Mouse (Mus musculus): Measurements from ENCODE around the gene Wdr6. TPM values are rescaled to one million over a fixed set of nuclear protein-coding genes. Genes with fewer than 3 reads are reported as not detected.

Gene Wdr6
- polyA plus RNA-seq, 1 experiment from 2014 or later: 326 TPM

- no peak overlapping the region for H3K27ac ChIP-seq (ENCODE audit: low read depth, low read length)
- H3K4me1 ChIP-seq (ENCODE audit: control insufficient read depth, insufficient read depth, low read depth, low read length): peaks cover 31% of the 10 kb centered on the region
- peak overlapping the region; percentile 99 for H3K4me2 ChIP-seq (ENCODE audit: low read length)
- no peaks in the 10 kb centered on the region for H3K9me3 ChIP-seq (ENCODE audit: control insufficient read depth, low read length)
- H3K4me3 ChIP-seq (ENCODE audit: low read length): peak overlapping the region; percentile 86; the same call in 1 of the 2 replicates
- no peak overlapping the region for H3K9ac ChIP-seq (ENCODE audit: low read depth, low read length)
- H3K36me3 ChIP-seq (ENCODE audit: control insufficient read depth, insufficient read depth, low read length): peaks cover 41% of the 10 kb centered on the region
- no peaks in the 10 kb centered on the region for H3K27me3 ChIP-seq (replicated peaks; ENCODE audit: control insufficient read depth, insufficient read depth, low read length)
- ATAC-seq: no peak
- WGBS: 85% methylated on average over 17 of the region's 17 CpGs
These were observed 10.0 kb downstream of the Wdr6 start for GRCm38 (mm10) chr9:108568511-108568921.

GRCm38 (mm10) chr9:108567931-108568419, 10.6 kb downstream of the Wdr6 start:
- Histone ChIP-seq H3K4me1 (ENCODE audit: control insufficient read depth, insufficient read depth, low read depth, low read length) (peaks cover 31% of the 10 kb centered on the region), H3K9me3 (ENCODE audit: control insufficient read depth, low read length) (no peaks in the 10 kb centered on the region), H3K9ac (ENCODE audit: low read depth, low read length) (peak overlapping the region; percentile 95), H3K36me3 (ENCODE audit: control insufficient read depth, insufficient read depth, low read length) (peaks cover 38% of the 10 kb centered on the region), H3K27ac (ENCODE audit: low read depth, low read length) (peak overlapping the region; percentile 98), H3K4me2 (ENCODE audit: low read length) (peak overlapping the region; percentile 99), H3K4me3 (ENCODE audit: low read length) (peak overlapping the region; percentile 86), H3K27me3 (replicated peaks; ENCODE audit: control insufficient read depth, insufficient read depth, low read length) (no peaks in the 10 kb centered on the region)
- 14% methylated on average over 18 of the region's 18 CpGs for WGBS
- no peak for ATAC-seq

- H3K36me3 ChIP-seq (ENCODE audit: control insufficient read depth, insufficient read depth, low read length): peaks cover 32% of the 10 kb centered on the region
- H3K9ac ChIP-seq (ENCODE audit: low read depth, low read length): peak within 1 kb of the TSS; percentile 95
- WGBS: under 1% methylated on average over 62 of the region's 73 CpGs
- H3K4me3 ChIP-seq (ENCODE audit: low read length): peak within 1 kb of the TSS; percentile 86
- peak within 1 kb of the TSS; percentile 99 for H3K4me2 ChIP-seq (ENCODE audit: low read length)
- no peaks in the 10 kb centered on the region for H3K9me3 ChIP-seq (ENCODE audit: control insufficient read depth, low read length)
- ATAC-seq: peak; percentile 88
- H3K27ac ChIP-seq (ENCODE audit: low read depth, low read length): peak within 1 kb of the TSS; percentile 98
- H3K4me1 ChIP-seq (ENCODE audit: control insufficient read depth, insufficient read depth, low read depth, low read length): peaks cover 35% of the 10 kb centered on the region
- H3K27me3 ChIP-seq (replicated peaks; ENCODE audit: control insufficient read depth, insufficient read depth, low read length): no peaks in the 10 kb centered on the region
These were observed 11.4 kb downstream of the Wdr6 start, which contains the start of gene Ndufaf3 for GRCm38 (mm10) chr9:108566815-108567776. Gene Ndufaf3, minus strand, starts transcription at chr9:108567434.

GRCm38 (mm10) chr9:108565881-108566814, 12.4 kb downstream of the Wdr6 start:
- peak overlapping the region; percentile 86 for H3K4me3 ChIP-seq (ENCODE audit: low read length)
- H3K4me2 ChIP-seq (ENCODE audit: low read length): peak overlapping the region; percentile 99
- peaks cover 23% of the 10 kb centered on the region for H3K36me3 ChIP-seq (ENCODE audit: control insufficient read depth, insufficient read depth, low read length)
- no peaks in the 10 kb centered on the region for H3K9me3 ChIP-seq (ENCODE audit: control insufficient read depth, low read length)
- peak overlapping the region; percentile 95 for H3K9ac ChIP-seq (ENCODE audit: low read depth, low read length)
- WGBS: 11% methylated on average over 35 of the region's 35 CpGs
- H3K27me3 ChIP-seq (replicated peaks; ENCODE audit: control insufficient read depth, insufficient read depth, low read length): no peaks in the 10 kb centered on the region
- peaks cover 42% of the 10 kb centered on the region for H3K4me1 ChIP-seq (ENCODE audit: control insufficient read depth, insufficient read depth, low read depth, low read length)
- no peak for ATAC-seq
- H3K27ac ChIP-seq (ENCODE audit: low read depth, low read length): peak overlapping the region; percentile 98

GRCm38 (mm10) chr9:108564131-108564530, 14.4 kb downstream of the Wdr6 start:
- peaks cover 23% of the 10 kb centered on the region for H3K36me3 ChIP-seq (ENCODE audit: control insufficient read depth, insufficient read depth, low read length)

GRCm38 (mm10) chr9:108563671-108564070, 14.9 kb downstream of the Wdr6 start:
- no peaks in the 10 kb centered on the region for H3K27me3 ChIP-seq (replicated peaks; ENCODE audit: control insufficient read depth, insufficient read depth, low read length)
- H3K27ac ChIP-seq (ENCODE audit: low read depth, low read length): no peak overlapping the region
- no peak overlapping the region for H3K4me2 ChIP-seq (ENCODE audit: low read length)
- no peaks in the 10 kb centered on the region for H3K9me3 ChIP-seq (ENCODE audit: control insufficient read depth, low read length)
- no peak for ATAC-seq
- H3K4me1 ChIP-seq (ENCODE audit: control insufficient read depth, insufficient read depth, low read depth, low read length): peaks cover 29% of the 10 kb centered on the region
- H3K4me3 ChIP-seq (ENCODE audit: low read length): no peak overlapping the region
- 93% methylated on average over 8 of the region's 8 CpGs for WGBS
- no peak overlapping the region for H3K9ac ChIP-seq (ENCODE audit: low read depth, low read length)
- peaks cover 28% of the 10 kb centered on the region for H3K36me3 ChIP-seq (ENCODE audit: control insufficient read depth, insufficient read depth, low read length)

More at GRCm38 (mm10) chr9:108564131-108564530, 14.4 kb downstream of the Wdr6 start:
- H3K27ac ChIP-seq (ENCODE audit: low read depth, low read length): no peak overlapping the region
- H3K4me3 ChIP-seq (ENCODE audit: low read length): no peak overlapping the region
- peaks cover 29% of the 10 kb centered on the region for H3K4me1 ChIP-seq (ENCODE audit: control insufficient read depth, insufficient read depth, low read depth, low read length)
- 88% methylated on average over 7 of the region's 7 CpGs for WGBS
- no peaks in the 10 kb centered on the region for H3K9me3 ChIP-seq (ENCODE audit: control insufficient read depth, low read length)
- H3K4me2 ChIP-seq (ENCODE audit: low read length): no peak overlapping the region
- H3K9ac ChIP-seq (ENCODE audit: low read depth, low read length): no peak overlapping the region
- no peak for ATAC-seq
- no peaks in the 10 kb centered on the region for H3K27me3 ChIP-seq (replicated peaks; ENCODE audit: control insufficient read depth, insufficient read depth, low read length)

- H3K36me3 ChIP-seq (ENCODE audit: control insufficient read depth, insufficient read depth, low read length): peaks cover 45% of the 10 kb centered on the region
- under 1% methylated on average over 48 of the region's 53 CpGs for WGBS
- peak within 1 kb of the TSS; percentile 55 for H3K4me3 ChIP-seq (ENCODE audit: low read length)
- H3K4me2 ChIP-seq (ENCODE audit: low read length): peak within 1 kb of the TSS; percentile 67
- H3K4me1 ChIP-seq (ENCODE audit: control insufficient read depth, insufficient read depth, low read depth, low read length): peaks cover 13% of the 10 kb centered on the region
- H3K9me3 ChIP-seq (ENCODE audit: control insufficient read depth, low read length): no peaks in the 10 kb centered on the region
- ATAC-seq: peak; percentile 99
- no peaks in the 10 kb centered on the region for H3K27me3 ChIP-seq (replicated peaks; ENCODE audit: control insufficient read depth, insufficient read depth, low read length)
- H3K27ac ChIP-seq (ENCODE audit: low read depth, low read length): peak within 1 kb of the TSS; percentile 75
- peak within 1 kb of the TSS; percentile 73 for H3K9ac ChIP-seq (ENCODE audit: low read depth, low read length)
These were observed 18.2 kb downstream of the Wdr6 start, which contains the start of gene Impdh2 for GRCm38 (mm10) chr9:108560227-108560841. Gene Impdh2, plus strand, starts transcription at chr9:108560286.

GRCm38 (mm10) chr9:108559169-108559568, 19.4 kb downstream of the Wdr6 start:
- Histone ChIP-seq H3K36me3 (ENCODE audit: control insufficient read depth, insufficient read depth, low read length) (peaks cover 41% of the 10 kb centered on the region), H3K27me3 (replicated peaks; ENCODE audit: control insufficient read depth, insufficient read depth, low read length) (no peaks in the 10 kb centered on the region), H3K4me1 (ENCODE audit: control insufficient read depth, insufficient read depth, low read depth, low read length) (peaks cover 13% of the 10 kb centered on the region), H3K9ac (ENCODE audit: low read depth, low read length) (no peak overlapping the region), H3K4me2 (ENCODE audit: low read length) (no peak overlapping the region), H3K9me3 (ENCODE audit: control insufficient read depth, low read length) (no peaks in the 10 kb centered on the region), H3K4me3 (ENCODE audit: low read length) (no peak overlapping the region), H3K27ac (ENCODE audit: low read depth, low read length) (no peak overlapping the region)
- no peak for ATAC-seq
- WGBS: 92% methylated on average over 4 of the region's 4 CpGs

Measured in hindbrain, embryonic 16.5 days (tissue).